Mouse (Mus musculus) hematopoietic stem cell, adult 5-6 weeks (primary cell): ENCODE measurements around the gene Oxsr1. TPM values are rescaled to one million over a fixed set of nuclear protein-coding genes. Genes with fewer than 3 reads are reported as not detected.
"Not testable (repeated sequence)": the region's sequence is repeated elsewhere in the genome, so short reads cannot be mapped to it uniquely, and the experiment has no call there.

Experiments used
- ATAC-seq, 2 experiments: fragments of 125-278 bp in 1 of 2; replicated peaks in 1 of 2; 2 replicates each; pipeline ENCODE4 v1.8.0; 2016 to 2017; ENCODE audit warnings: inconsistent platforms in 2 of 2, mild to moderate bottlenecking in 2 of 2, moderate number of reproducible peaks in 2 of 2, low read depth in 1 of 2, moderate TSS enrichment in 1 of 2; ENCODE audit not compliant: low FRiP score in 2 of 2, poor library complexity in 2 of 2, severe bottlenecking in 2 of 2, insufficient read depth in 1 of 2, low TSS enrichment in 1 of 2
- total RNA-seq: library from RNA; stranded (forward); fragments of 172-1452, 232-1000 nt; gene quantifications from 2 replicates; pipeline ENCODE4 v1.2.3, GENCODE M21; 2017

Gene Oxsr1
- total RNA-seq, 1 experiment from 2014 or later: 48.2 TPM

GRCm38 (mm10) chr9:119254187-119254586 is 68.0 kb downstream of the Oxsr1 start:
- no peak for ATAC-seq

- ATAC-seq: no peak; a peak in 1 of 4 replicates
Observed at GRCm38 (mm10) chr9:119247996-119248395, 74.2 kb downstream of the Oxsr1 start.

GRCm38 (mm10) chr9:119246826-119247225 is 75.4 kb downstream of the Oxsr1 start:
- no peak for ATAC-seq

GRCm38 (mm10) chr9:119243981-119244380 is 78.2 kb downstream of the Oxsr1 start:
- no peak for ATAC-seq

GRCm38 (mm10) chr9:119241169-119241865 is 80.9 kb downstream of the Oxsr1 start:
- ATAC-seq: no peak

- ATAC-seq: no peak
Observed at GRCm38 (mm10) chr9:119240286-119240997, 81.8 kb downstream of the Oxsr1 start.

- ATAC-seq: no peak
Observed at GRCm38 (mm10) chr9:119239274-119239673, 83.0 kb downstream of the Oxsr1 start.

- no peak for ATAC-seq
Observed at GRCm38 (mm10) chr9:119238796-119239195, 83.4 kb downstream of the Oxsr1 start.

- ATAC-seq: no peak
Observed at GRCm38 (mm10) chr9:119231552-119231951, 90.7 kb downstream of the Oxsr1 start.

- no peak for ATAC-seq
Observed at GRCm38 (mm10) chr9:119230829-119231228, 91.4 kb downstream of the Oxsr1 start.

- ATAC-seq: no peak
Observed at GRCm38 (mm10) chr9:119220249-119220648, 102.0 kb downstream of the Oxsr1 start.

- no peak for ATAC-seq
Observed at GRCm38 (mm10) chr9:119219667-119220066, 102.6 kb downstream of the Oxsr1 start.

GRCm38 (mm10) chr9:119215341-119215740 is 106.9 kb downstream of the Oxsr1 start:
- ATAC-seq: not testable (repeated sequence)

- no peak for ATAC-seq
Observed at GRCm38 (mm10) chr9:119214601-119215000, 107.6 kb downstream of the Oxsr1 start.

GRCm38 (mm10) chr9:119212996-119213395 is 109.2 kb downstream of the Oxsr1 start:
- ATAC-seq: no peak

- ATAC-seq: no peak
Observed at GRCm38 (mm10) chr9:119208998-119209397, 113.2 kb downstream of the Oxsr1 start, which contains the start of gene Slc22a13. Gene Slc22a13 (minus strand): TSS chr9:119209098.

- ATAC-seq: no peak
Observed at GRCm38 (mm10) chr9:119207113-119207512, 115.1 kb downstream of the Oxsr1 start.

- ATAC-seq: no peak
Observed at GRCm38 (mm10) chr9:119206666-119207065, 115.6 kb downstream of the Oxsr1 start.

- ATAC-seq: no peak
Observed at GRCm38 (mm10) chr9:119205756-119206155, 116.5 kb downstream of the Oxsr1 start.
